Mouse (Mus musculus) left cerebral cortex, postnatal 10 days (tissue): ENCODE results near the gene Kcnk10. TPM values are rescaled to one million over a fixed set of nuclear protein-coding genes. Genes with fewer than 3 reads are reported as not detected.

ENCODE experiments used
- DNase-seq, 2 experiments: peaks; one replicate each; pipeline ENCODE4 v3.0.0; 2021 to 2022; ENCODE audit warnings: low spot score in 2 of 2, mixed read lengths in 1 of 2; ENCODE audit errors: extremely low spot score in 1 of 2
- intact Hi-C: fragments of 180-260 bp; cut with DNase I; formaldehyde crosslinking; loops from one replicate; pipeline ENCODE4 v1.15.1; 2025
- total RNA-seq, 2 experiments: library from RNA; stranded (reverse); gene quantifications; 2 replicates each; pipeline ENCODE4 v1.2.3; 2021

Kcnk10 gene
- total RNA-seq, 2 experiments from 2014 or later, result 44.2 to 46.2 TPM

DNA sequence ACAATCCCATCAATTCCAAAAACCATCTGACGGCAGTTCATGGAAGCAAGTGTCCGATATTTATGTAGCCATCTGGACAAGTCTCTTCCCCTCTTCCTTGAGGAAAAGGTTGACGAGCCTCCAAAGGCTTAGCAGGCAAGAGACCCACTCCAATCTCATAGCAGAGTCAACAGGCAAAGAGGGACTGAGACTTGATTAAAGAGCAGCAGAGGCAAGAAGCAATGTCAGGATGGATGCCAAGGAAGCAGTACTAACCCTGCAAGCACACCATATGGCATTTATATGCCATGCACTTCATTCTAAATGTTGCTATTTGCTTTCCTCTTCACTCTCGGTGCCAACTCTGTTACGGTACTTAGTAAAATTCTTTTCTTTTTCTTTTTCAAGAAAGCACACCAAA is 119.6 kb downstream of the Kcnk10 start:
- intact Hi-C loops, result loop anchor here (5.0 kb wide), 1 partner anchor 114 kb away; no protein-coding TSS in a partner anchor

DNA sequence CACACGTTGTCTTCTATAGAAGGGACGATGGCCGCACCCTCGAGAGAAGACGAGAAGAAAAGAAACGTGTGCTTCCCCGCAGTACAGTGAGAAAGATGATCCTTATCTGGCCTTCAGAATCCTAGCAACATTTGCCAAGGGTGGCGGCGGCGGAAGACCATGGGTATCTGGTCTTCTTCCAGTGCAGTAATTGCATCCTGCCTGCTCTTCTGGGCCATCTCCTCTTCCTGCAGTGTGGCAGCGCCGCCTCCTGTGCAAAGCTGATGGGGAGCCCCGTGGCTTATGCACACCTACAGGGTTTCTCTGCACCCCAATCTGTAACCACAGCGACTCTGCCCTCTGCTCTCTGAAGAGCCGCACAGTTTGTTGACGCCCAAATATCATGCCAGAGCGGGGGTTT is 124.9 kb downstream of the Kcnk10 start:
- no peak for DNase-seq
- intact Hi-C loops, result no loop called here

More for the DNA sequence above, 119.6 kb downstream of the Kcnk10 start:
- peak in 1 of 2 experiments; percentile 31 for DNase-seq

DNA sequence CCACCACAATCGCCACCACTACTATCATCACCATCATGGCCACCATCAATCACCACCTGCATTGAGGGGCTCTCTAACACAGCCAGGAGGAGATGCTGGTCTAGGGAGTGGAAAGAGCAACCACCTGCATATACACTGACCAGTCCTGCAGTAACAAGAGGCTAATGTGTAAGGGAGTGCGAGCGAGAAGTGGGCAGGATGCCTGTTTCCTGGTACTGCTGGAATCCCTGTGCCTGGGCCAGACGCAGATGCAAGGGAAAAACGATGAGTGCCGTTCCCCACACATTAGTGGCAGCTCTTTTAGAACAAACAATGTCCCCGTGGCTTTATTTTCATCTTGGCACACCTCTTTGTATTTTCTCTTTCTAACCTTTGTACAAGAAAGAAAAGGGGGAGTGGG is 125.5 kb downstream of the Kcnk10 start:
- no peak for DNase-seq
- intact Hi-C loops, result no loop called here

DNA sequence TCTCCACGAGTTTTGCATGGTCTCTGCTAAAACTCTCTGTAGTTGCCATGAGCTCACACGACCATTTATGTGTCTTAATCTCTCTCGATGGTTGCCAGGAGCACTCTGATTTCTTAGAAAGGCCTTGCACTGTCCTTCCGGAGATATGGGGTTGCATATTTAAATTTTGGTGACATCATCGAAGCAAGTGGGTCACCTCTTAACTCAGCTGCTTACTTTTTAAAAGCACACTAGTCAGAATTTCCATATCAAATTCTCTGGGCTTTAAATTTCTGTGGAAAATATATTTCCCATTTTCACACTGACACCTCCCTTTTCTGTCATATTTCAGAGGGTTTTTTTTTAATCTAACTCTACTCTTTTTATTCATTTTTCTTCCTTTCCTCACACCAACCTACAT is 132.5 kb downstream of the Kcnk10 start:
- intact Hi-C loops, result no loop called here
- no peak for DNase-seq

DNA sequence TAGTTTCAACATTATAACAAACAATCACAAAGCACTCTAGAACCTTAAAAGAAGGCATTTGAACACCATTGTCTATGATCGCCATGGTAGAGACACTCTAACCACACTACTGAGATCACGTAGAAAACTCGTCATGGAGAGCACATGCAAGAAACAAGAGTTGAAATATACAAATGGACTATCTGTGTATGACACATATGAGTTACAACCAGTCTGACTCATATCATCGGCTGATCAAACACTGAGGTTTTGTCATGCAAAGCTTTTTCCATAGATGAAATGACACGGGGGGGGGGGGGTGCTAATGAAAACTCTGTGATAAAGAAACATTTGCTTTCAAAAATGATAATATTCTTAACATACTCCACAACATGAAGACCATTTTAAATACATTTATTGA is 133.2 kb downstream of the Kcnk10 start:
- DNase-seq, result no peak
- intact Hi-C loops, result no loop called here

DNA sequence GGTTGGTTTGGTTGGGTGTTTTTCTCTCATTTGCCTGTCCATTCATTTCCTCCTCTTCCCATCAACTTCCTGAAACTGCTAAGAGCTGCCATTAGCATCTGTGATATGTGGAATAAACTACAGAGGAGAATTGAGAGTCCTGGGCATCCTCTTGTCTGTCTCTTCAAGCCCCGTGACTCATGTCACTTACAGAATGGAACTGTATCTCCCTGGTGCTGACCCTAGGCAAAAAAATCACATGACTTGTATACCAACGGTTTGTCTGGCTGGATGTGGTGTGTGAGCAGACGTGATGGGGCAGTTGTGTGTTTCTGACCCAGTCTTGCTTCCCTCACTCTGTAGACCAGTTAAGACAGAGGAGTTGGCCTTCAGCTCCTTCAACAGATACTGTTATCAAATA is 134.4 kb downstream of the Kcnk10 start:
- DNase-seq, result no peak

DNA sequence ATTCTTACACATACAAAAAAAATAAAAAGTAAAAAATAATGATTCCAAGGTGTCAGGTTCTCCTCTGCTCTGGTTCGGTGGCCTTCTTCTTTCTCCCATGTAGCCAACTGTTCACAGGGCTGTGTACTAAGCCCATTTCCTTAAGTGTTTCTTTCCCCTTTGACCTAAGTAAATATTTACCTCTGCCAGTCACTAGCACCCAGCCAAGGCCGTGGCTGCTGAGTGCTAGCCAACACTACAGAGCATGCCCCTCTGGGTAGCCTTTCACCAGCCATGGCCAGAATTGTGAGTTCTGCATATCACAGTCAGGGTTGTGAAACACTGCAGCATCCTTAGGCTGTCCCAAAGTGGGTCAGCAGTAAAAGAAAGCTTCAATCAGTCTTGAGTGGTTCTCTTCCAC is 140.0 kb downstream of the Kcnk10 start:
- no peak for DNase-seq
- intact Hi-C loops, result no loop called here

More for the DNA sequence above, 134.4 kb downstream of the Kcnk10 start:
- intact Hi-C loops, result no loop called here

DNA sequence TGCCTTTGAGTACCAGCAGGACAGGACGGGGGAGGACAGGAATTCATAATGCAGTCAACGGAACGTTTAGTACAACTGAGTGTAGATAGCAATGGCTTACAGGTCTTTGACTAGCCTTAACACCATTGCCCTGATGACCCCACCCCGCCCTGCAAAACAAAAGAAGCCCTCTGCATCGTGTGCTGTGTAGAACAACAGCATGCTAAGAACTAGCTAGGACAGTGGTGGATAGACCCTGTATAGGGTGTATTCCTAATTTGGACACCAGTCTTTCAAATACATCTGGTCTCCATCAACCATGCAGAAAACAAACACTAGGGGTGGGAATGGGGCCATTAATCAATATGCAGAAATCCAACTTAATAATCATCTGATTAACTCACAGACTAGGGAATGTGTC is 147.4 kb downstream of the Kcnk10 start:
- no peak for DNase-seq
- intact Hi-C loops, result no loop called here

DNA sequence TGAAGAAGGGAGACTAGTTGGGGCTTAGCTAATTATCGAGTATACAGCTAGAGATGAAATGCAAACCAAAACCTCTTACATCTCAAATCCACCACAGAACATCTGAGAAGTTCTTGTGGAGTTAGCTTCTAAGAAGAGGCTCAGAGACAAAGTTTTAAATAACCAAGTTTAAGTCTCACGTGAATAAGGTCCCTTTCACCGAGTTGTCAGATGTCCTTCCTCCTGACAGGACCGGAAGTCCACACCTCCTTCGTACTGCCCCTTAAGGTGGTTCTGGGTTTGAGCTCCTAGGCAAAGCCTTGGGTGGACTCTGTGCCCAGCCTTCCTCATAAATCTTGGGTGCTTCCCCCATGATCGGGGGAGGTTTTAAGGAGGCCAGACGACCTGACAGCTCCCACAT is 156.8 kb downstream of the Kcnk10 start:
- intact Hi-C loops, result no loop called here
- no peak for DNase-seq

DNA sequence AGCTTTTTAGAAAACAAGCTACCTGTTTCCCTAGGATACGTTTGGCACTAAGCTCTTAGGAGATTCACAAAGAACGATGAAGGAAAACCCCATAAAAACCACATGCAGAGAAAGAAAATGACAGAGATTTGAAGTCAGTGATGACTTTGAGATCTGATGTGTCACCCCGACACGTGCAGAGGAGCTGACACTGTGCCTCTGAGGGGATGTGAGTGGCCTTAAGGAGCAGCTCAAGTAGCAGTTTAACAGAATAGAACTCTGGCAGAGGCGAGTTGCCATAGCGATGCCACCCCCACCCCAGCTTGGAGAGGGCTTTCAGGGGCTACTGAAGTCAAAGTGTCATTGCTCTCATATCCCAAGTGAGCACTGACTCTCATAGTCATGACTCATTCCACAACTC is 158.3 kb downstream of the Kcnk10 start:
- intact Hi-C loops, result no loop called here

DNA sequence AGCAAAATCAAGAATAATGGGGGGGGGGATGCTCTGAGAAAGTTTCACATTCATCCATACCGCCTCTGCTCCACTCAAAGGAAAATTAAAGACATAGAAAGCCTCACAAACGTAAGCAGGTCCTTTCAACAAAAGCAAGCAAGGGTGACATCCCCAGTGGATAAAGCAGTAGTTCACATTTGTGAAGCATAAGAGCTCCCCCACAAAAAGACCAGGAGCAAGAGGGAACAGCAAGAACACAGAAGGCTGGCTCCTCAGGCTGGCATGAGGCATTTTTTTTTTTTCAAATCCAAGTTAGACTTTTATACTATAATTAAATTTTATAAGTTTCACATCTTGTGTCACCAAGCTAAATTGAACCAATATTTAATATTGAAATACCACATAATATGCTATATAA is 168.5 kb downstream of the Kcnk10 start:
- peak in 1 of 2 experiments; percentile 27 for DNase-seq
- intact Hi-C loops, result no loop called here

More for the DNA sequence above, 158.3 kb downstream of the Kcnk10 start:
- no peak for DNase-seq

DNA sequence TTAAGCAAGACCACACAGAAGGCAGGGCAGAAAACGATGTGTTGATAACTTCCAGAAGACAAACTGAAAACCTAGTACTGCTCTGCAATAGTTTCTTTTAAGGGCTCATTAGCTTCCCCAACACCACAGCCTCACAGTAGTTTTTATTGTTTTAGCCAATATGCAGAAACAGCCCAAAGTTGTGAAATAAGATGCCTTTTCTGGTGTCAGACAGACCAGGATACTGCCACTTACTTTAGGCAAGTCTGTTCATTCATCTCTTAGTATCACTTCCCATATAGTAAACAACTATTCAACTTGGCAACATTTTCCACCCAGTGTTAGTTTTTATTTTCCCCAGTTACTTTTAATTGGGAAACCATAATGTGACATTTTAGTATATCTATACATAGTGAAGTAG is 171.5 kb downstream of the Kcnk10 start:
- no peak for DNase-seq
- intact Hi-C loops, result no loop called here

DNA sequence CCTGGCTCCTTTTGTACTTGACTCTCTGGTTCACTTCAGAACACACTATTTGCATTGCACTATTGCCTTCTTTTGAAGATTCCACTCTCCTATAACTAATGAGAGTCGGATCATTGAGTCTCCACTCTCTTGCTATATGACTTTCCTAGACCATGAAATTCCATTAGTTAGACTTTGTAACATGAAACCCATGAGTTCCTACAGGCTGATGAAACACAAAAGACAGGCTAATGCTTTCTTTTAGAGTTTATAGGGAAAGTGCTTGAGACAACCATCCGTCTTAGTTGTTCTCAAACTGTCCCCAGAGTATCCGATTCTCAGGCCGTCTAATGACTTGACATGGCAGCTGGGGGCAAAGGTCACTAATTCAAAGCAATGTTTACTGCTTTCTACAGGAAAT is 172.0 kb downstream of the Kcnk10 start:
- intact Hi-C loops, result no loop called here
- no peak for DNase-seq

DNA sequence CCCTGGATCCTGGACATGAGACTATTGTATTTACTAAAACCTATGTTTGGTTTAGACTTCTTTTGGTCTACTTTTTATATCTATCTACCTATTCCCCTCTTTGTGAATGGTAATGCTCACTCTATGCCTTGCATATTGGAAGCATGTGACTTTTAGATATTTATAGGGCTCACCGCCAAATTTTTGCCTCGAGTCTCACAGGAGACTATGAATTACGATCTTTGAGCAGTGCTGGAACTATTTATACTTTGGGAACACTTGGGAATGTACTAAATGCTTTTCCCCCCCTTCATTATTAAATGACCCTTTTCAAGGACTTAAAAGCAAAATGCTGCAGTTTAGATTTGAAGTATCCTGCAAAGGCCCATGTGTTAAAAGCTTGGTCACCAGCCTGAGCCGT is 181.5 kb downstream of the Kcnk10 start:
- no peak for DNase-seq
- intact Hi-C loops, result no loop called here

DNA sequence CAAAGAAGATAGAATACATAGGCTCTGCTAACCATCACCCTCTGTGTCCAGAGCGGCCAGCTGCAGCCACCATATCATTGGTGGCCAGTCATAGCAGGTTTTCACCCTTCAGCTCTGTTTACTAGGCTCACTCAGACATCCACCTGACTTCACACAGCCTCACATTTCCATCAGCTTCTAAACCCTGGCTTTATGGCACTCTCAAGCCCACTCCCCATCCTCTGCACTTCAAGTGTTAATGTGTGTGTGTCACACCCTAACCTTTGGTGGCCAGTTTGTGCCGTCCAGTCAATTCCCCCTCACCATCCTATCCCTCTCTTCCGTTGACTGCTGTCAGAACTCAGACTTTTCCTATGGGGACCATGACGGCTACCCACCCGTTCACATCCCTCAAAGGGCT is 184.0 kb downstream of the Kcnk10 start:
- intact Hi-C loops, result no loop called here
- DNase-seq, result no peak

DNA sequence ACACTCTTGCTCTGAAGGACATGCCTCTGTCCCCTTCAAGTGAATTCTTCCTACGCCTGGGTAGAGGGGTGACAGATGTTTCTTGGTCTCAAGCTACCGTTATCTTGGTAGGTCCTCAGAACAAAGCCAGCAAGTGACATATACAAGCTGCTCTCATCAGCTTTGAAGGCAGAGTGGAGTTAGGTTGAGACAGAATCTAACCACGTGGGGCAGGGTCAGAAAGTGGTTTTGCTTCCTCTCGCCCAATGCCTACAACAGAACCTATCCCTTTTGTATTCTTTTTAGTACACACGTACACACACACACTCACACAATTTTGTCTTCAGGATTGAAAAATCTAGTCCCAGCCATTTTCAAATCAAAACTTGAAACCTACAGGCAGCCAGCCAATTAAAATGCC is 186.8 kb downstream of the Kcnk10 start:
- intact Hi-C loops, result no loop called here
- DNase-seq, result no peak

DNA sequence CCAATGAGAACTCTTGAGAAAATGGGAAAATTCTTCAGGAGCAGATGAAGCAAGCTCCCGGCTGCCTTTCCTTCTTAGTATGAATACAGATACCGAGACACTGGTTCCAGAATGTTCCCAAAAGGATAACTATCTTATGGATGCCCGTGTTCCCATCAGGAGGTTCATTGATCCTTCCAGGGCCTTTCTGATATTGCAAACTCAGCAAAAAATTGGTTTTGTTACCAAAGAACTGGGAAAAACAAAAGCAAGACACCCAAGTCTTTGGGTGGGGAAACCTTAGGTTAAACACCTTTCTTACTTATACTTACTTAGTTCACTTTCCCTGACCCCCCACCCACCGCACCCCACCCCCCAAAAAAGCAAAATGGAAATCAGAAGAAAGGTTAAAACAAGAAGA is 188.5 kb downstream of the Kcnk10 start:
- intact Hi-C loops, result no loop called here
- no peak for DNase-seq

Other genes with a start within 250 kb of the Kcnk10 start
- gene Spata7, start 49.8 kb upstream of the Kcnk10 start, total RNA-seq, result 10 to 100 TPM; 37.9 to 38.5 TPM
- 1 to 10 TPM; 5.4 to 7.9 TPM for gene Ptpn21, start 159.1 kb upstream of the Kcnk10 start, total RNA-seq
- gene Zc3h14, start 168.7 kb upstream of the Kcnk10 start, total RNA-seq, result 100 to 1,000 TPM; 103 to 106 TPM